Mouse (Mus musculus): Measurements from ENCODE around the gene Skp2.
A peak's percentile ranks its signal among the peaks of the same experiment; 100 is the strongest.
"Not testable (repeated sequence)": the region's sequence is repeated elsewhere in the genome, so short reads cannot be mapped to it uniquely, and the experiment has no call there.

The Skp2 gene

DNA sequence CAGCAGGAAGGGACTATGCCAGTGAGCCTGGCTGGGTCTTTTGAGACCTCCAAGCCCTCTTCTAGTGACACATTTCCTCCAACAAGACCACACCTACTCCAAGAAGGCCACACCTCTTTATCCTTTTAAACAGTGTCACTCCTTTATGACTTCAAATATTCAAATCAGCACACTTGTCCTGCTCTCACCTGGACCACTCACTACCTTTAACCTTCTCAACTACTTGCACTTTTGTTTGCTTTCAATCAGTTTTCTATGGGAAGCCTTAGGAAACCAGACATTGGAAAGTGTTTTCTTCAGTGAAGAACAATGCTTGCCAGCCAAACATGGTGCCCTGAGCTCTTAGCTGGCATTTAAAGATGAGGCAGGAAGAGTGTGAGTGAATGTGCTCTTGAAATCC is at the start of gene Skp2:
TSS of gene Skp2 (minus strand) at position 101 of the 400 bp plus-strand sequence.
- no peak for DNase-seq (ENCODE audit: low spot score in 2 of 2)

DNA sequence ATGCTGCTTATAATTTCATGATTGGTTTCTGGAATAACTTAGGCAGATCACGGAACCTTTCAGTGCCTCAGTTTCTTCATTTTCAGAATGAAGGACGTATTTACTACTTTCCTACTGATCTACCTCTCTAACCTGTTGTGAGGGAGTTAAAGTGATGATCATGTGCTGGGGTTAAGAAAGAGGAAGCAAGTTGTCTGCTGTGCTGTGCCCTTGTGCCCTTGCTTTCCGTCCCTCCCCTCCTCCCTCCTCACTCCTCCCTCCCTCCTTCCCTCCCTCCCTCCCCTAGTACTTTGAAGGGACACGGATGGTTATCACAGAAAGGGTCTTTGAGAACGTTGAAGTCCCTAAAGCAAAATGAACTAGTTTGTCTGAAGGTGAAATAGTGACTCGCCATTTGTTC is 43.2 kb upstream of the Skp2 start:
- no peak for DNase-seq (ENCODE audit: low spot score in 2 of 2)

DNA sequence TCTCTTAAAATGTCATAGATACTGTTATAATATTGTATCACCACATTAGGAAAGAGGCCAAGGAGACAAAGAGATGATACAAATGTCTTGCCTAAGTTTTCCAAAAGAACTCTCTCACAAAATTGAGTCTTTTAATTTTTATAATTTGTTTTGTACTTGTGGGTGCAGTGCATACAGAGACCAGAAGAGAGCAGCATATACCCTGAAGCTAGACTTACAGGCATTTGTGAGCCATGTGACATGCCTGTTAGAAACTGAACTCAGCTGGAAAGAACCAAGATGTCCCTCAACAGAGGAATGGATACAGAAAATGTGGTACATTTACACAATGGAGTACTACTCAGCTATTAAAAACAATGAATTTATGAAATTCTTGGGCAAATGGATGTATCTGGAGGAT is 37.5 kb upstream of the Skp2 start:
- not testable (repeated sequence) for DNase-seq (ENCODE audit: low spot score in 2 of 2)

DNA sequence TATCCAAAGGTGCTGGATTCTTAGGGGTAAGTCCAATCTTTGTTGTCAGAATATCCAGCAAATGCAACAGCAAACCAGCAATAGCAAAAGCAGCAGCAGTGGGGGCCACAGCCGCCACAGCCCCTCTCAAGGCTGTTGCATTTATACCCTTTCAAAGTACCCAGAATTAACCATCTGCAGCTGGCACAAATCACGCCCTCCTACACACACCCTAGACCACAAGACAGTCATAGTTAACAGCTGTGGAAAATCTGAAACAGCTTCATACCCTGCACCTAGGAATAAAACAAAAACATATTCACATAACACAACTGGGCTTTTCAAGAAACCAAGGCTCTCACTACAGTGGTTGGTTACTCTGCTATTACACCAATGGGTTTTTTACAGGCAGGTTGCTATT is 34.6 kb upstream of the Skp2 start:
- DNase-seq (ENCODE audit: low spot score in 2 of 2), result no peak

DNA sequence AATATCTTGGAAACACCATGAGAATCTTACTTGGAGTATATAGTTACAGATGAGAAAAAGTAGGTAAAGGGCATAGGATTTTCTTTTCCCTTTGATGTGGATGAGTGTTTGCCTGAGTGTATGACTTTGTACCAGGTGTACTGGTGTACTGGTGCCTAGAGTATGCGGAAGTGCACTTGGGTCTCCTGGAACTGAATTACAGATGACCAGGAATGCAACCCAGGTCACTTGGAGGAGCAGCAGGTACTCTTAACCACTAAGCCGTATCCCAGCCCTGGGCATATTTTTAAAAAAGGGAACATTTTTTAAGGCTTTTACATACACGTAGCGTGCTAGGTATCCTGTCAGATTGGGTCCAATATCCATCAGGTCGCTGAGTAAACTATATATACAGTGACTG is 28.8 kb upstream of the Skp2 start:
- no peak for DNase-seq (ENCODE audit: low spot score in 2 of 2)

DNA sequence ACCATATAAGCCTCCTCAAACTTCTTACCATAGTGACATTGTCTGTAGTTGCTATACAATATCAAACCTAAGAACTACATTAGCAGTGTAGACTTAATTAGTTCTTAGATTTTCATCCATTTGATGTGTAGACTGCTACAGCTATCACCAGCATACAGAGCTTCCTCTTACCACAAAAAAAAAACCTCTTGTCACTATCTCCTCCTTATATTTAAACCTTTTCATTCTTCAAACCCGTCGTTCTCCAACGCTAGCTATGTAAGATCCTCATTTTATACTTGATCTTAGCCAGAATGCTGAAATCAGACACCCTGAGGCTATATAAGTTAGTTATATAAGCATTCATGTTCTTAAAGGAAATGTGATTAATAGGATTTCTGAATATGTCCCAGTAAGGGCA is 21.8 kb upstream of the Skp2 start:
- DNase-seq (ENCODE audit: low spot score in 2 of 2), result no peak

DNA sequence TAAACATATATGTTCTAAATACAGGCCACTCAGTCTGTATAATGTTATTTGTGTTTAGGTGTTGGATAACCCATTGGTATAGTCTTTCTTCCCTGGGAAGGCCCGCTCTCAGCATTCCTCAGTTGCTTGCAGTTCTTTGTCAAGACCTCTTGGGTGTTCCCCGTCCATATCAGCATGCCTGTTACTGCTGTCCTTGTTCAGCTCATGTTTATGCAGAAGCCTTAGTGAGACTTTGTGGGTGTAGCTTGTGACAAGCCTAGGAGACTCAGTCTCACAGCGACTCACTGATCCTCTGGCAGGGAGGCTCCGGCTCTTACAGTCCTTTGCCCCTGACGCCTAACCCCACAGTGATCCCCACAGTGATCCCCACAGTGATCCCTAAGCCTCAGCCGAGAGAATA is 8.9 kb upstream of the Skp2 start:
- no peak for DNase-seq (ENCODE audit: low spot score in 2 of 2)

DNA sequence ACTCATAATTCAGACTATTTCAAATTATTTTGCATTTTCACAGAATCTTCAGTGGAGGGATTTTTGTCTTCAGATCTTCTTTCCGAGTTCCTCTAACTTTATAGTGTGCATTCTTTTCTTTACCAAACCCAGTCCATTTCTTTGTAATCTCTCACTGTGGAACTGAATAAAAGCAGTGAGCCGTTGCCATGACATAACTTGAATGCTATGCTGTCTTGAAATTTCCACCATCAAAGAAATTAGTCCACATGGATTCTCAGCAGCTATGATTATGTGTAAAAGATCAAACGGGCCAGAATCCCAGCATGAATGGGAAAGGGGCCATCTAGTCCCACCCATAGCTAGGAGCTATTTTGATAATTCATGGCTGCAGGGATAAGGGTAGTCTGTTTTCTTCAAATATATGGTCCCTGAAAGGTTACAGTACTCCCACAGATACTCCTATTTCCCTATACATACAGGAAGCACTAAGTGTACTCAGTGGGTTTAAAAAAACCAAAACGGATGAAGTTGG is 7.4 kb upstream of the Skp2 start:
- no peak for DNase-seq (ENCODE audit: low spot score in 2 of 2)

DNA sequence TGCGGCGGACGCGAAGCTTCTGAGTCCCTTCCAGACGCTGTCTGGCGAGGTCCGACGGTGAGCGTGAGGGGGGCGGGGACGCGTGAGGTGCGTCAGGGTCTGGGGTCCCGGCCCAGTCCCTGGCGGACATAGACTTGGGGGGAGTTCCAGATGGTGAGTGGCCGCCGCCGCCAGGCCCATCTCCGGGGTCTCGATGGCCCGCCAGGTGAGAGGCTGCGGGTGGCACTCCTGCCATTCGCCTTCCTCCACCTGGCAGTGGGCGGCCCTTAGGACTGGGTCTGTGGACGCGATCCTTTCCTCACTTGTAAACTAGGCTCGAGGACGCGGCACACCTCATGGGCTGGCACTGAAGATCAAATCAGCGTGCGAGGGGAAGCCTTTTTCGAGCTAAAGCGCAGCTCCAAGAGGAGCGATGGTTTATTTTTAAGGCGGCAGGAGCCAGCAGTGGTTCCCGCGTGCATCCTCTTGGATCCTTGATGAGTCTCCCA is 14.5 kb downstream of the Skp2 start:
- DNase-seq (ENCODE audit: low spot score in 2 of 2), result peak in 1 of 2 experiments; percentile 31

DNA sequence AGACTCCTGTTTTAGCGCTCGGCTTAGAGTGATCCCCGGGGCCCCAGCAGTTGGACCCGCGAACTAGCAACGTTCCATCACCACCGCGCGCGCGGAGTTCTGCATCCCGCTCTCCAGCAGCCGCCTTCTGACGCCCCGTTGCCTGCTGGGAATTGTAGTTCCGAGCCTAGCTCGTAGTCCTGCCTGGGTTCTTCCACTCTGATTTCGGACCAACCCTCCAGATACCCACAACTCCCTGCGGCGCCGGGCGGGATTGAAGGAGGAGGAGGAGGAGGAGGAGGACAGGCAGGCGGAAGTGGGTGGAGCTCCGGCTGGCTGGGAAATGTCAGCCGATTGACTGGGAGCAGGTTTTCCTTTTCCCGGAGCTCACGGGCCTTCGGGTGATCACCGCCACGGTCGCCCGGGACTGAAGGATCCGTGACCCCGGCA is 15.0 kb downstream of the Skp2 start, which contains the start of gene Lmbrd2:
TSS of gene Lmbrd2 (plus strand) at position 299 of the 429 bp plus-strand sequence.
- DNase-seq (ENCODE audit: low spot score in 2 of 2), result peak; percentile 93 to 98

DNA sequence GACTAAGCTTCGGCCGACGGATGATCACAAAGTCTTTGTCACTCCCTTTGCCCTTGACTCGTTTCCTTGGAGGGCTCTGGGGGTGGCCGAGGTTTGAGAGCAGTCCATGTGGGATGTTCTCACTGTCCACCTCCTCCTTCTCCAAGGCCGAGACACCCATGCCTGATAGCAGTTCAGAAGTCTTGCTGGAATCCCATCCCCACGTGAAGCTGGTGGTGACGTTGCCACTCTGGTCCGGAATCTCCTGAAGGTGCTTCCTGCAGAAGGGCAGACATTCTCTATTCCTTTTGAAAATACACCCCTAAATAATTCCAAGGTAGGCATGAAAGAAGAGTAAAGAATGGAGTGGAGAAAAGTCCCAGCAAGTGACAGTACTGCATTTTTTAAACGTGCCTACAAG is 15.8 kb downstream of the Skp2 start:
- no peak for DNase-seq (ENCODE audit: low spot score in 2 of 2)

DNA sequence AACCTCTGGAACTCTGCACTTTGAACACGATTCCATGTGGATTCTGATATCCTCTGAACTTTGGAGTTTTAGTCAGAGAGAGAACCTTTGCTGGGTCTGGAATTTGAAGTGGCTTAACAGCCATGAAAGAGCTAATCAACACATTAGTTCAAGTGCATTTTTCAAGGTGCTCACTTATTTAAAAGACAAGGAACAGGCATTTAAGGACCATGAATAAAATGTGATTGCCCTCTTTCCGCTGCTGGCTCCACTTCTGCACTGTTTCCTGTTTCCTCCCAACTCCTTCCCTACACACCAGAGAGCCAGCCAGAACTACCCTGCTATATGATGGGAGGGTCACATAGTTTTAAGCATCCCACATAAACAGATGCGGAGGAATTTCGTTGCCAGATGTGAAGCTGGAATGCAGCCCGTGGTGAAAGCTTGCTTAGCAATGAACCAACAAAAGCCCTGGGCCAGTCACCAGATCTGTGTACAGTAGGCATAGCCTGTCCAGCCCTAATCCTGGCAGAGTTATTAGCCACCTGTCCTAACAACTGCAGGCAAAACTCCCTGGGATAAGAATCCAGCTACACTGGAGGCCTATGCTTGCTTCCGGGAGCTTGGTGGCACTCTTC is 20.2 kb downstream of the Skp2 start:
- DNase-seq (ENCODE audit: low spot score in 2 of 2), result no peak

DNA sequence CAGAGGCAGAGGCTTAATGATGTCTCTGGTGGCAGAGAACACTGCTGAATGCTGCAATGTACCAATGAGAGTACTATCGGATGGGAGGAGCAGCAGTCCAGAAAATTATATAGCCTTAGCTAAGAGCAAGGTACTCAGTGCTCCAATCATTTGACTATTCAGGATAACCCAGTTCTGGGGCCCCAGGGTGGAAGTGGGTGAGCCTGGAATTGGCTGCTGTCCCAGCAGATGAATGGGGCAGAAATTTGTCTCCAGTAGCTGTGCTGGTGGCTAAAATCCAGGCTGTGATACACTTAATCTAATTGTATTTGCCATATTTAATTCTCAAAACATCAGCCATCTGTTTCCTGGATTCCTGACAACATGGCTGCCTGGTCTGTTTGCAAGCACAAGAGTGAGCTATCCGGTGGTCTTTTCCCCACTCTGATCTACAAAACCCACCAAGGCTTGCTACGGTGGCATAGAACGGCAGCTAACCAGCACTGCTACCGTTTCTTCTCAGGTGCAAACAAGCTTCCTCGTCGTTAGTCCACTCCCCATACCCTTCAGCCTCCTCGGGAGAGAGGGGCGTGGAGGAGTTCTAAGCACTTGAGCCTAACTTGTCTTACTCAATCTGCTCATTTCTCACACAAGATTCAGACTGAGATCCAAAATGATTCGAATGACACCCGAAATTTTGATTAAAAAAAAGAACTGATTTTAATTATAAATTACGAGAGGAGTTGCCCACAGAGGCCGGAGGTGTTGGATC is 22.4 kb downstream of the Skp2 start:
- no peak for DNase-seq (ENCODE audit: low spot score in 2 of 2)

DNA sequence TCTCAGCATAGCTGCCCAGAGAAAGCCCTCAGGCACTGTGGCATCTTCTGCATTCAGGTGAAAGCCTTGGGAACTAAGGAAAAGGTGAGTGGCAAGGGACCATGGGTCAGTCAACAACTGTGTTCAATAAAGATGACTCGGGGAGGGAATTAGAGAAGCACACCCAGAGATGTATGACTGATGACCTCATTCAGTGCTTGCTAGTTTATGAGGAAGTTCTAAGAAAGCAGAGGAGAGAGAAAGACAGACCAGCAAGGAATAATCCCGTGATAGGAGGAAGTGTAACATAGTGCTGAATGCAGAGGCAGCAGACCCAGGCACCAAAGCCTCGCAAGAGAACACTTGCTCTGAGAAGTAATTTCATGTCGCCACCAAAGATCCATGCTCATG is 23.7 kb downstream of the Skp2 start:
- no peak for DNase-seq (ENCODE audit: low spot score in 2 of 2)

DNA sequence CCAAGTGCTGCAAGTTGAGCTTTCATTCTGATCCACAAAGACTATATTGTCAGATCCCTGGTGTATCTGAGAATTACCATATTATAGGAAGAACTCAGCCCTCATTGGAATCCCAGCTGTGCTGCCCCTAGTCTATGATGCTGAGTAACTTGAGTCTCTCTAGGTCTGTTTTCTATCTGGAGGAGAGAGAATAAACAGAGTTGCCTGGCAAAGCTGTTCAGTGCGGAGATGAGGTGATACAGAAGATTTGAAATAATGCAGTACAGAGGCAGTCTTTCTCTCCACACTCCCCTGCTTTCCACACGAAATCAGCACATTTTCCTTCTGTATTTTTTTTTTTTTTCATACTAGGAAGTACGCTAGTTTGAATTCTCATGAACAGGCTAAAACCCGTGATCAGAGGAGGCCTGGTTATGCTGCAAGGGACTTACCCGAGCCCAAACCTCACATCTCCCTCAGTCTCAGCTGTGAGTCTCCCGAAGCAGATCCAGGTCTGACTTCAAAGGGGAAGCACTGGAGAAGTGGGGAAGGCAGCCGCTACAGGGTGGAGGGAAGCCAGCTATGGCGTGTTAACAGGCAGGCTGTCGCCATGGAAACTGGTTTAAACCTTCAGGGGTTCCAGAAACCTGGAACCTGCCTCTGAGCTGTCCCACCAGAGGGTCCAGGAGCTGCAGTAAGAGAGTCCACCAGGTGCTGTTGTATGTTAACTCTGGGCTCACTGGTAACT is 24.3 kb downstream of the Skp2 start:
- DNase-seq (ENCODE audit: low spot score in 2 of 2), result no peak

DNA sequence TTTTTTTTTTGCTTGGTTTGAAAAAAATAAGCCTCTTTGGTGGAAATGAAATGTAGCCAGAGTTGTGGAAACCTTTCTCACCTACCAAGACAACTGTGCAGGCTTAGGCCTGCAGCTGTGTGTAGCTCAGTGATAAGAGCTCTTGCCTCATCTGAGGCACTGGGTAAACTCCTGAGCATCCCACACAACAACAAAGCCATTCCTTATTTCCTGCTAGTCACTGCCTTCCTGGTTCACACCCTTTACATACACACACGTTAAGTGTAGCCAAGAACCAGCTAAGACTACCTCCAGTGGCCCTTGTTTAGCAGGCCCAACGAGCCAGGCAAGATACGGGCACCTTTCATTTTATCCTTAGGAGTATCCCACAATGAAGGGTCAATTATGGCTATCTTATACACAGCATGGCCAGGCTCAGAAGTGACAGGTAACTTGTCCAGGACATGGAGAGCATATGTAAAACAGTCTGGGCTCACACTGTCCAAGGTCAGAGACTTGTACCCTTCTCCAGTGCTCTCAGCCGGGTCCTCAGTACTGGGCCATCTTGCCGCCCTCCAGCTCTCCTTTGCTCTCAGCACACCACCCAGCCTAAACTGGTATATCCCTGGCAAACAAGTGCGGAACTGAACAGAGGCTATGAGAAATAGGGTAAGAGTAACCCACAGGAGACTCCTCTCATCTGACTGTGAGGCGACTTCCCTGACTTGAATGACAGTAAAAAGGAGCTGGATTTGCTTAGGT is 28.0 kb downstream of the Skp2 start:
- peak in 1 of 2 experiments; percentile 35 for DNase-seq (ENCODE audit: low spot score in 2 of 2)

DNA sequence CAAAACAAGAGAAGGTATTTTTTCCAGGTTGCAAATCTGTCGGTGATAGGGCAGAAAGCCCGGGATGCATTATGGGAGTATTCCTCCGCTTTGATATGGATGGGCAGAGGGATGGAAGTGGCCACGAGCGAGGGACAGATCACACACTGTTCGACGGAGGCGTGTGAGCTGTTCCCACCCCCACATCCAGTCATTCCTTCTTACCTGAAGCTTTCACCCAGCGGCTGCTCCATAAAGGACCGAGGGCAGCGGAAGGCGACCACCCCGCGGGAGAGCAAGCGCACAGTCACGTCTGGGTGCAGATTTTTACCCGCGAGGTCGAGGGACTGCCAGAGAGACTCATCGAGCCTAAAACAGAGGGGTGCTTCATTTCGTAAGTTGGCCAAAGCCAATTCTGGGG is 30.4 kb downstream of the Skp2 start:
- DNase-seq (ENCODE audit: low spot score in 2 of 2), result no peak

DNA sequence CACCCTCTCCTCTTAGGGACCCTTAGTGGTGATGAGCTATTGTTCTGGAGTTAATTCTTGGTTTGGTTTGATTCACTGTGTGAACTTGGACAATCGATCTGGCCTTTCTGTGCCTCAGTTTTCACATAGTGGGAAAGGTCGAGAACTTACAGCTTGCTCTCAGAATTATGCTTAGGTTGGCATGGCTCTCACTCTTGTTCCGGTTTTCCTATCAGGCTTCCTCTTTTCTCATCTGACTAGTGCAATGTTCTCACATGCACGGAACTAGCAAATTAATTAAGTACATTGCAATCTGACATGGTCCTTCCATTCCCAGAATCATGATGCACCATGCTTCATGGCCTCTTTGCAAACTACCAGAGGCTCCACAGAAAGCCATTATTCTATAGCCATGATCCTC is 32.2 kb downstream of the Skp2 start:
- no peak for DNase-seq (ENCODE audit: low spot score in 2 of 2)

DNA sequence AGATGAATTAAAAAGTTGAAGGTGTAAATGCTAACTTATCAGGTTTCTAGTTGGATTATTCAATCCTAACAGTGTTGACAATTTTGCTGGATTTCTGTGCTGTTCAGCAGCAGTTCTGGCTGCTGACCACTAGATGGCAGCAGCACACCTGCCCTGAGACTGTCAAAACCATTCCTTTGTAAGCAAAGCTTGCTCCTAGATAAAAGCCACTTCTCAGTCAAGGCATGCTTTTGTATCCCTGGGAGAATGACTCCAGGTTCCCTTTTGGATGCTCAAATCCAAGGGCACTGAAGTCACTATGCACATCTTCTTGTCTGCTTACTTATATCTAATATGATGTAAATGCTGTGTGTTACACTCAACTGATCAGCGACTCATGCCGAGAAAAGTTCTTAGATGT is 35.1 kb downstream of the Skp2 start:
- DNase-seq (ENCODE audit: low spot score in 2 of 2), result no peak

DNA sequence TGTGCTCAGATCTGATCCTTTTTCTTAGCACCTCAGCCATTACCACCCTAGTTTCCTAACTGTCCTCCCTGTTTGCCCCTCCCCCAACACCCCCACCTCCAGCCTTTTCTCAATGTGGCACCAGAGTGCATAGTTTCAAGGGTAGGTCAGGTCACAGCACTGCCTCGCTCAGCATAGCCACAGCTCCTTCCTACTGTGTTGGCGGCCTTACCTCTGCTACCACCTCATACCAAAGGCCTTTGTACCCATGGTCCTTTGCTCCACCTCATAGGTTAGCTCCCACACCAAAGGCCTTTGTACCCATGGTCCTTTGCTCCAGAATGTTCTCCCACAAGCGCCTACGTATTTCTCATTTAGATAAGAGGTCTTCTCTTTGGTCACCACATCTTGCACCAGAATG is 36.4 kb downstream of the Skp2 start:
- no peak for DNase-seq (ENCODE audit: low spot score in 2 of 2)

DNA sequence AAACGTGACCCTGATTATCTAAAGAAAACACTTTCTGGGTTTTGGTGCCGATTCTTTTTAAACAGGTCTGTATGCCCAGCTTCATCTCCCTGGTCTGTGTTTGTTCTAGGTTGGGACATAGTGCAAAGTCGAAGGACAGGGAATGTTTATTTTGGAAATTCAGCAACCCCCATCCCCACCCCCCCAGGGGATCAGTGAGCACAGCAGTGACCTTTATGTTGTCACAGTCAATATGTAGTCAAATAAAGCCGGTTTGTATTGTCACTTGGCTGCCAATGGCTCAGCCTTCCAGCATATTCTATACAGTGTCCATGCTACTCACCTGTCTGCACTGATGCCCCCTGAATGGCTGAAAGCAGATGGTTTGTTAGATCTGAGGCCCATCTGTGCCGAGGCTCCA is 40.6 kb downstream of the Skp2 start:
- no peak for DNase-seq (ENCODE audit: low spot score in 2 of 2)

DNA sequence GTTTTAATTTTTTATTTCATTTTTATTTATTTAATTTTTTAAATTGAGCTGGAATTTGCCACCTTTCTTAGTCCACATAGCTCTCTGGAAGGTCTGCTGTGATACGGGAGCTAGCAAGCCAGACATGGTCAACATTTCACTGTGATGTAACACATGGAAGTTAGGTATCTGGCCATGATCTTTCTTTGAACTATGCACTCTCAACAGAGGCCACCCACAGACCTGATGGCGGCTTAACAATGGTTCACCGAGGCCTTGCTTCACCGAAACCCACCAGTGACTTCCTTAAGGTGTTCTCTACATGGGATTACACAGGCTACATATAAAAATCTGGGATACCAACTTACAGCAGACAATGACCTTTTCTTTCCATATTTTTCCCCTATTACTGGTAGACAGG is 41.1 kb downstream of the Skp2 start:
- no peak for DNase-seq (ENCODE audit: low spot score in 2 of 2)

Measured in urinary bladder, adult 18-20 months (tissue).